Mouse (Mus musculus) E14TG2a.4 (cell line): Measurements from ENCODE around the gene Grm8.
A peak's percentile ranks its signal among the peaks of the same experiment; 100 is the strongest.

Experiments
- H3K27me3 ChIP-seq: 2 replicates; pipeline ENCODE4 v1.6.1; 2014; ENCODE audit warnings: low read length, control low read depth; ENCODE audit not compliant: insufficient read depth
- H3K36me3 ChIP-seq: 2 replicates; pipeline ENCODE4 v1.6.1; 2014; ENCODE audit warnings: low read length, control low read depth; ENCODE audit not compliant: insufficient read depth
- H3K4me1 ChIP-seq: replicated peaks from 2 replicates; pipeline ENCODE4 v1.6.1; 2014; ENCODE audit warnings: low read depth, low read length, control low read depth
- H3K4me3 ChIP-seq: replicated peaks from 2 replicates; pipeline ENCODE4 v1.5.1; 2014; ENCODE audit warnings: mild to moderate bottlenecking, low read length
- H3K9me3 ChIP-seq: 2 replicates; pipeline ENCODE4 v1.6.1; 2014; ENCODE audit warnings: low read length, control low read depth
- CTCF ChIP-seq: conservative IDR thresholded peaks from 2 replicates; pipeline ENCODE4 v1.5.1; 2014; ENCODE audit warnings: low read length
- NANOG ChIP-seq: IDR thresholded peaks from 2 replicates; pipeline ENCODE4 v1.6.1; 2014; ENCODE audit warnings: borderline replicate concordance, low read length, mixed read lengths
- POU5F1 ChIP-seq: IDR thresholded peaks from 2 replicates; pipeline ENCODE4 v1.6.1; 2014; ENCODE audit warnings: low read length, borderline replicate concordance

The Grm8 gene

GRCm38 (mm10) chr6:27310401-27310800, 824.6 kb downstream of the Grm8 start:
- no peak for TF ChIP-seq CTCF
- TF ChIP-seq POU5F1: no peak
- no peak for TF ChIP-seq NANOG
- Histone ChIP-seq H3K27me3 (no peaks in the 10 kb centered on the region), H3K9me3 (no peaks in the 10 kb centered on the region), H3K4me3 (no peak overlapping the region), H3K4me1 (no peaks in the 10 kb centered on the region), H3K36me3 (no peaks in the 10 kb centered on the region)

- H3K9me3 ChIP-seq: no peaks in the 10 kb centered on the region
- TF ChIP-seq CTCF (no peak), POU5F1 (no peak), NANOG (no peak)
- H3K27me3 ChIP-seq: no peaks in the 10 kb centered on the region
- H3K36me3 ChIP-seq: no peaks in the 10 kb centered on the region
- H3K4me1 ChIP-seq: no peaks in the 10 kb centered on the region
- no peak overlapping the region for H3K4me3 ChIP-seq
Observed at GRCm38 (mm10) chr6:27305351-27305750, 829.6 kb downstream of the Grm8 start.

GRCm38 (mm10) chr6:27264972-27265371, 870.0 kb downstream of the Grm8 start:
- TF ChIP-seq POU5F1 (no peak), CTCF (no peak), NANOG (no peak)
- peaks cover 18% of the 10 kb centered on the region for H3K4me1 ChIP-seq
- H3K36me3 ChIP-seq: no peaks in the 10 kb centered on the region
- H3K27me3 ChIP-seq: no peaks in the 10 kb centered on the region
- H3K9me3 ChIP-seq: no peaks in the 10 kb centered on the region
- no peak overlapping the region for H3K4me3 ChIP-seq

- H3K4me3 ChIP-seq: no peak overlapping the region
- H3K4me1 ChIP-seq: peaks cover 18% of the 10 kb centered on the region
- no peaks in the 10 kb centered on the region for H3K9me3 ChIP-seq
- peak; percentile 74; the same call in 1 of the 2 replicates for TF ChIP-seq NANOG
- no peak for TF ChIP-seq CTCF
- no peaks in the 10 kb centered on the region for H3K36me3 ChIP-seq
- H3K27me3 ChIP-seq: no peaks in the 10 kb centered on the region
Observed at GRCm38 (mm10) chr6:27262611-27263010, 872.4 kb downstream of the Grm8 start.

GRCm38 (mm10) chr6:27240416-27240815, 894.6 kb downstream of the Grm8 start:
- TF ChIP-seq CTCF: no peak
- TF ChIP-seq NANOG: no peak
- no peak for TF ChIP-seq POU5F1
- Histone ChIP-seq H3K36me3 (no peaks in the 10 kb centered on the region), H3K27me3 (no peaks in the 10 kb centered on the region), H3K4me1 (no peaks in the 10 kb centered on the region), H3K4me3 (no peak overlapping the region), H3K9me3 (no peaks in the 10 kb centered on the region)

DNA sequence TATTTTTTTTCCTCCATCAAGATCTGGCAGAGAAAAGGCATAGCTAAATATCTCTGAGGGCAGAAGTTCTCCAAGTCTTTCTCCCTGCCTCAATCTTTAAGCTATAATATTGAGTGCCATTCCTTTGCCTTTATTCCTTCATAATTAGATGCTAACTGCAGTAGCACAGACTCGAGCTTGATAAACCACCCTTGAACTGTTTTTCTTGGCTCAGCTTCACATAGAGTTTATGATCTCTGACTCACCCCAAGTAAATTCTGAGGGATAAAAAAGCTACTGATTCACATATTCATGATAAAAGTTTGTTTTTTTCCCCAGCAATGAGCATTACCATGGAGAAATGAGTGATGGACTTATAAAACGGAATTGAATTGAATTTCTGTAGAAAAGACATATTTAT, 895.0 kb downstream of the Grm8 start:
- no peaks in the 10 kb centered on the region for H3K4me1 ChIP-seq
- no peaks in the 10 kb centered on the region for H3K9me3 ChIP-seq
- no peak overlapping the region for H3K4me3 ChIP-seq
- H3K36me3 ChIP-seq: no peaks in the 10 kb centered on the region
- TF ChIP-seq POU5F1: no peak
- no peak for TF ChIP-seq NANOG
- no peak for TF ChIP-seq CTCF
- no peaks in the 10 kb centered on the region for H3K27me3 ChIP-seq
